Mouse (Mus musculus): Measurements from ENCODE around the gene Mc3r. TPM values are rescaled to one million over a fixed set of nuclear protein-coding genes. Genes with fewer than 3 reads are reported as not detected.

Gene Mc3r
- polyA plus RNA-seq (2021; fragmentation: Nextera tagmentation), result 0.50 and 0.68 TPM in 2 replicates
- long read RNA-seq, experiment 1, result 0 reads
- long read RNA-seq, experiment 2, result 0 reads

DNA sequence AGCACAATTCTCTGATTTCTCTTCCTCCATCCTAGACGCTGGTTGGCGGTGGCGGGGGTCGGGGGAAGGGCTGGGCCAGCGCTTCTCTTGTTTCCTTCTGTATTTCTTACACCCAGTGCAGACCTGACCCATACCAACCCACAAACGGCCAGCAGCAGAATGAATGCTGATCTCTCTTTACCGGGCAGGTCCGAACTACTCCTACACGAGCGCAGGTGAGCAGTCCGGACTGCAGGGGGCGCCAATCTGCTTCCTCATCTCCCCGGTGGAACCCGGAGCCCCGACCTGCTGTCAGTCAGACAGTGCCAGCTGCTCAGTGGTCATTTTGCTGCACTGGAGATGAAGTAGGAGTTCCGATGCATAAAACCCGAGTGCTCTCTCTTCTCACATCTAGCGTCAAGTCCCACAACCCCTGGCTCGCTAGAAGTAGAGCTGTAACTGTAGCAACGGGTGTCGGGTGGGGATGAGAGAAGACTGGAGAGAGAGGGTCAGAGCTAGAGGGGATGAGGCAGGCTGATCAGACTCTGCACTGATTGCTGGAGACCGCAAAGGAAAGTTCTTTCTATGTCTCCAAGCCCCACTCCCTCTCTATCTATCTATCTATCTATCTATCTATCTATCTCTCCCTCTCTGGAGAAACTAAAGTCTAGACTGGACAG is at the start of gene Mc3r:
TSS of gene Mc3r (plus strand) at position 387 of the 659 bp plus-strand sequence.

Other genes starting within 250 kb of the Mc3r start
- gene Cbln4, start 205.0 kb upstream of the Mc3r start, polyA plus RNA-seq (2021; fragmentation: Nextera tagmentation), result 4.8 and 11.8 TPM in 2 replicates
- gene Fam210b, start 97.1 kb downstream of the Mc3r start, polyA plus RNA-seq (2021; fragmentation: Nextera tagmentation), result 23.6 and 25.1 TPM in 2 replicates
- gene Aurka, start 122.0 kb downstream of the Mc3r start, polyA plus RNA-seq (2021; fragmentation: Nextera tagmentation), result 1.5 and 1.8 TPM in 2 replicates
- 28.1 and 31.4 TPM in 2 replicates for gene Cstf1, start 122.2 kb downstream of the Mc3r start, polyA plus RNA-seq (2021; fragmentation: Nextera tagmentation)
- gene Cass4, start 145.3 kb downstream of the Mc3r start, polyA plus RNA-seq (2021; fragmentation: Nextera tagmentation), result 0.29 and 0.36 TPM in 2 replicates
- 60.5 and 65.4 TPM in 2 replicates for gene Rtf2, start 192.1 kb downstream of the Mc3r start, polyA plus RNA-seq (2021; fragmentation: Nextera tagmentation)
- gene Gcnt7, start 210.1 kb downstream of the Mc3r start, polyA plus RNA-seq (2021; fragmentation: Nextera tagmentation), result not detected in 2 replicates
- gene Fam209, start 224.0 kb downstream of the Mc3r start, polyA plus RNA-seq (2021; fragmentation: Nextera tagmentation), result not detected in 2 replicates